Mouse (Mus musculus) megakaryocyte, embryonic 14.5 days (primary cell): ENCODE results near the gene Ablim1.

ENCODE experiments used
- FLI1 ChIP-seq: IDR thresholded peaks from 2 replicates; pipeline ENCODE4 v1.6.1; 2012; ENCODE audit warnings: low read length, inconsistent platforms, mixed read lengths
- GATA1 ChIP-seq: IDR thresholded peaks from 3 replicates; pipeline ENCODE4 v1.6.1; 2012; ENCODE audit warnings: mixed read lengths, low read length, inconsistent platforms, borderline replicate concordance

DNA sequence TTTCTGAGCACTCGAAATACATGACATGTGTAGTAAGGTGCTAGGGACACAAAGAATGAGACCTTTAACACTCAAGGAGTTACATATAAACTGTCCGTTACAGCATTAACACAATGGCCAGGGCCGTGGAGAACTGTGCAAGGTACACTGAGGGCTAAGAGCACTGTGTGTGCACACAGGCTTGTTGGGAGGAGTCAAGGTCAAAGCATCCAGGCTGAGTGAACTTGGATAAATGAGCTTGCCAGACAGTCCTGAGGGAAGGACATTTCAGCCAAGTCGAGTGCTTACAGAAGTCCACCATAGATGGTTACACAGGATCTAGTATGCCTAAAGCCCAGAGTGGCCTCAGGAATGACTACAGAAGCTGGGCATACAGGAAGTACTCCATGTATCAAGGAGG is 319.3 kb downstream of the Ablim1 start:
- TF ChIP-seq GATA1 (no peak), FLI1 (no peak)
